Mouse (Mus musculus): ENCODE results near the gene Timd2. TPM values are rescaled to one million over a fixed set of nuclear protein-coding genes. Genes with fewer than 3 reads are reported as not detected.
"Not testable (repeated sequence)": the region's sequence is repeated elsewhere in the genome, so short reads cannot be mapped to it uniquely, and the experiment has no call there.

Timd2 gene
- polyA plus RNA-seq, 1 experiment from 2014 or later: 0.15 TPM

- 88% methylated on average over 6 of the region's 6 CpGs for WGBS
Measured at GRCm38 (mm10) chr11:46698278-46698655, 8.6 kb downstream of the Timd2 start.

GRCm38 (mm10) chr11:46697433-46698277, 9.2 kb downstream of the Timd2 start:
- Histone ChIP-seq H3K27me3 (replicated peaks; ENCODE audit: low read depth, poor library complexity, severe bottlenecking) (no peaks in the 10 kb centered on the region), H3K4me3 (no peak overlapping the region), H3K27ac (replicated peaks) (no peak overlapping the region), H3K9me3 (0 out of 2 replicates have a peak, but pooled peaks cover 2% of the 10 kb centered on the region), H3K4me1 (no peaks in the 10 kb centered on the region), H3K36me3 (replicated peaks) (no peaks in the 10 kb centered on the region)
- no peak for DNase-seq (ENCODE audit: low spot score)
- WGBS: 82% methylated on average over 5 of the region's 5 CpGs

More at GRCm38 (mm10) chr11:46698278-46698655, 8.6 kb downstream of the Timd2 start:
- no peak overlapping the region for H3K4me3 ChIP-seq
- H3K9me3 ChIP-seq: 0 out of 2 replicates have a peak, but pooled peaks cover 2% of the 10 kb centered on the region
- no peak overlapping the region for H3K27ac ChIP-seq (replicated peaks)
- DNase-seq (ENCODE audit: low spot score): no peak
- no peaks in the 10 kb centered on the region for H3K4me1 ChIP-seq
- no peaks in the 10 kb centered on the region for H3K36me3 ChIP-seq (replicated peaks)
- H3K27me3 ChIP-seq (replicated peaks; ENCODE audit: low read depth, poor library complexity, severe bottlenecking): no peaks in the 10 kb centered on the region

GRCm38 (mm10) chr11:46695849-46696248, 11.0 kb downstream of the Timd2 start:
- DNase-seq (ENCODE audit: low spot score); H3K4me3 ChIP-seq; H3K27me3 ChIP-seq (replicated peaks; ENCODE audit: low read depth, poor library complexity, severe bottlenecking); H3K36me3 ChIP-seq (replicated peaks); H3K4me1 ChIP-seq; H3K27ac ChIP-seq (replicated peaks); H3K9me3 ChIP-seq: not testable (repeated sequence)
- 86% methylated on average over 2 of the region's 2 CpGs for WGBS

- 94% methylated on average over 2 of the region's 2 CpGs for WGBS
- Histone ChIP-seq H3K27me3 (replicated peaks; ENCODE audit: low read depth, poor library complexity, severe bottlenecking) (no peaks in the 10 kb centered on the region), H3K27ac (replicated peaks) (no peak overlapping the region)
Measured at GRCm38 (mm10) chr11:46690136-46690535, 16.7 kb downstream of the Timd2 start.

GRCm38 (mm10) chr11:46683723-46684122, 23.1 kb downstream of the Timd2 start:
- WGBS: 67% methylated on average over 4 of the region's 4 CpGs
- H3K27me3 ChIP-seq (replicated peaks; ENCODE audit: low read depth, poor library complexity, severe bottlenecking): no peaks in the 10 kb centered on the region
- H3K4me3 ChIP-seq: no peak overlapping the region
- H3K27ac ChIP-seq (replicated peaks): no peak overlapping the region
- no peaks in the 10 kb centered on the region for H3K9me3 ChIP-seq
- DNase-seq (ENCODE audit: low spot score): no peak
- H3K36me3 ChIP-seq (replicated peaks): no peaks in the 10 kb centered on the region
- no peaks in the 10 kb centered on the region for H3K4me1 ChIP-seq

More at GRCm38 (mm10) chr11:46690136-46690535, 16.7 kb downstream of the Timd2 start:
- Histone ChIP-seq H3K4me1 (no peaks in the 10 kb centered on the region), H3K4me3 (no peak overlapping the region), H3K9me3 (no peaks in the 10 kb centered on the region), H3K36me3 (replicated peaks) (no peaks in the 10 kb centered on the region)
- DNase-seq (ENCODE audit: low spot score): no peak

- no peak overlapping the region for H3K27ac ChIP-seq (replicated peaks)
- H3K36me3 ChIP-seq (replicated peaks): no peaks in the 10 kb centered on the region
- no peaks in the 10 kb centered on the region for H3K27me3 ChIP-seq (replicated peaks; ENCODE audit: low read depth, poor library complexity, severe bottlenecking)
- no peaks in the 10 kb centered on the region for H3K4me1 ChIP-seq
- no peak for DNase-seq (ENCODE audit: low spot score)
- no peaks in the 10 kb centered on the region for H3K9me3 ChIP-seq
- 84% methylated on average over 1 of the region's 1 CpGs for WGBS
- no peak overlapping the region for H3K4me3 ChIP-seq
Measured at GRCm38 (mm10) chr11:46682842-46683241, 24.0 kb downstream of the Timd2 start.

GRCm38 (mm10) chr11:46667938-46668337, 38.9 kb downstream of the Timd2 start:
- Histone ChIP-seq H3K36me3 (replicated peaks) (no peaks in the 10 kb centered on the region), H3K27me3 (replicated peaks; ENCODE audit: low read depth, poor library complexity, severe bottlenecking) (no peaks in the 10 kb centered on the region), H3K9me3 (no peaks in the 10 kb centered on the region), H3K27ac (replicated peaks) (no peak overlapping the region), H3K4me3 (no peak overlapping the region), H3K4me1 (no peaks in the 10 kb centered on the region)
- no peak for DNase-seq (ENCODE audit: low spot score)
- 71% methylated on average over 2 of the region's 2 CpGs for WGBS

- H3K27ac ChIP-seq (replicated peaks): no peak overlapping the region
- no peak overlapping the region for H3K4me3 ChIP-seq
- H3K9me3 ChIP-seq: no peaks in the 10 kb centered on the region
- H3K36me3 ChIP-seq (replicated peaks): no peaks in the 10 kb centered on the region
- WGBS: 89% methylated on average over 3 of the region's 3 CpGs
- H3K27me3 ChIP-seq (replicated peaks; ENCODE audit: low read depth, poor library complexity, severe bottlenecking): no peaks in the 10 kb centered on the region
- no peaks in the 10 kb centered on the region for H3K4me1 ChIP-seq
- no peak for DNase-seq (ENCODE audit: low spot score)
Measured at GRCm38 (mm10) chr11:46667105-46667504, 39.8 kb downstream of the Timd2 start.

- Histone ChIP-seq H3K4me3 (no peak overlapping the region), H3K27ac (replicated peaks) (0 out of 2 replicates have a peak overlapping the region, but pooled peaks have one; percentile 19), H3K9me3 (no peaks in the 10 kb centered on the region), H3K36me3 (replicated peaks) (no peaks in the 10 kb centered on the region), H3K4me1 (no peaks in the 10 kb centered on the region), H3K27me3 (replicated peaks; ENCODE audit: low read depth, poor library complexity, severe bottlenecking) (no peaks in the 10 kb centered on the region)
- WGBS: 67% methylated on average over 6 of the region's 6 CpGs
- peak; percentile 49 for DNase-seq (ENCODE audit: low spot score)
Measured at GRCm38 (mm10) chr11:46665599-46666522, 41.0 kb downstream of the Timd2 start.

GRCm38 (mm10) chr11:46663215-46663614, 43.6 kb downstream of the Timd2 start:
- no peak overlapping the region for H3K4me3 ChIP-seq
- no peak for DNase-seq (ENCODE audit: low spot score)
- no peaks in the 10 kb centered on the region for H3K9me3 ChIP-seq
- no peak overlapping the region for H3K27ac ChIP-seq (replicated peaks)
- H3K27me3 ChIP-seq (replicated peaks; ENCODE audit: low read depth, poor library complexity, severe bottlenecking): no peaks in the 10 kb centered on the region
- no peaks in the 10 kb centered on the region for H3K4me1 ChIP-seq
- WGBS: 71% methylated on average over 4 of the region's 4 CpGs
- no peaks in the 10 kb centered on the region for H3K36me3 ChIP-seq (replicated peaks)

GRCm38 (mm10) chr11:46652476-46652875, 54.4 kb downstream of the Timd2 start:
- Histone ChIP-seq H3K4me3 (no peak overlapping the region), H3K36me3 (replicated peaks) (no peaks in the 10 kb centered on the region), H3K4me1 (no peaks in the 10 kb centered on the region), H3K9me3 (no peaks in the 10 kb centered on the region), H3K27ac (replicated peaks) (no peak overlapping the region), H3K27me3 (replicated peaks; ENCODE audit: low read depth, poor library complexity, severe bottlenecking) (no peaks in the 10 kb centered on the region)
- no peak for DNase-seq (ENCODE audit: low spot score)
- WGBS: 82% methylated on average over 3 of the region's 3 CpGs

GRCm38 (mm10) chr11:46649655-46650054, 57.2 kb downstream of the Timd2 start:
- H3K27ac ChIP-seq (replicated peaks); H3K4me3 ChIP-seq; DNase-seq (ENCODE audit: low spot score); H3K27me3 ChIP-seq (replicated peaks; ENCODE audit: low read depth, poor library complexity, severe bottlenecking); H3K4me1 ChIP-seq; H3K9me3 ChIP-seq; H3K36me3 ChIP-seq (replicated peaks): not testable (repeated sequence)
- 51% methylated on average over 3 of the region's 3 CpGs for WGBS
